Mouse (Mus musculus) limb, embryonic 12.5 days (tissue): ENCODE measurements around the gene Rnf38. TPM values are rescaled to one million over a fixed set of nuclear protein-coding genes. Genes with fewer than 3 reads are reported as not detected.
A peak's percentile ranks its signal among the peaks of the same experiment; 100 is the strongest.

Experiments used
- ATAC-seq: fragments of 200-750 bp; cut with Nextera tagmentation; 2 replicates; pipeline ENCODE4 v1.8.0; 2017; ENCODE audit warnings: low read depth, moderate TSS enrichment; ENCODE audit not compliant: insufficient number of reproducible peaks, insufficient read depth, low FRiP score, low TSS enrichment
- H3K27ac ChIP-seq: fragments of 300-500 bp; sonication (generic); 2 replicates; pipeline ENCODE4 v1.5.1; 2016; ENCODE audit warnings: mild to moderate bottlenecking, moderate library complexity
- H3K27me3 ChIP-seq: fragments of 300-500 bp; sonication (generic); 2 replicates; pipeline ENCODE4 v1.6.1; 2016; ENCODE audit warnings: mild to moderate bottlenecking, moderate library complexity
- H3K36me3 ChIP-seq: fragments of 300-500 bp; sonication (generic); 2 replicates; pipeline ENCODE4 v1.6.1; 2016; ENCODE audit warnings: mild to moderate bottlenecking, moderate library complexity
- H3K4me1 ChIP-seq: fragments of 300-500 bp; sonication (generic); replicated peaks from 2 replicates; pipeline ENCODE4 v1.6.1; 2016
- H3K4me2 ChIP-seq: fragments of 300-500 bp; sonication (generic); 2 replicates; pipeline ENCODE4 v1.6.1; 2016; ENCODE audit warnings: mild to moderate bottlenecking, moderate library complexity
- H3K4me3 ChIP-seq: fragments of 300-500 bp; sonication (generic); replicated peaks from 2 replicates; pipeline ENCODE4 v1.5.1; 2016; ENCODE audit warnings: mild to moderate bottlenecking
- H3K9ac ChIP-seq: fragments of 300-500 bp; sonication (generic); replicated peaks from 2 replicates; pipeline ENCODE4 v1.6.1; 2016; ENCODE audit warnings: mild to moderate bottlenecking, moderate library complexity
- H3K9me3 ChIP-seq: fragments of 300-500 bp; sonication (generic); 2 replicates; pipeline ENCODE4 v1.6.1; 2016; ENCODE audit warnings: mild to moderate bottlenecking, moderate library complexity
- WGBS: fragments of 180-500 bp; shearing (Covaris S2); methylation state at CpG from one replicate; pipeline ENCODE4 v1.1.7; 2016; 5-methylcytosine and 5-hydroxymethylcytosine counted together
- polyA plus RNA-seq: library from polyadenylated mRNA; unstranded; fragments of >200 nt; fragmentation: Nextera tagmentation; extraction: Ambion mirVana; gene quantifications from 2 replicates; pipeline ENCODE4 v1.2.1, GENCODE M21; 2016

The Rnf38 gene
- 29.4 and 31.5 TPM in 2 replicates for polyA plus RNA-seq

GRCm38 (mm10) chr4:44233713-44234003 is at the start of gene Rnf38:
Gene Rnf38 (minus strand): TSS chr4:44233789.
- Histone ChIP-seq H3K9me3 (no peaks in the 10 kb centered on the region), H3K27ac (peak within 1 kb of the TSS; percentile 93), H3K4me2 (peak within 1 kb of the TSS; percentile 91), H3K27me3 (no peaks in the 10 kb centered on the region), H3K4me1 (peaks cover 24% of the 10 kb centered on the region), H3K4me3 (peak within 1 kb of the TSS; percentile 91), H3K36me3 (no peaks in the 10 kb centered on the region), H3K9ac (peak within 1 kb of the TSS; percentile 88)
- no peak for ATAC-seq
- 0% methylated on average over 15 of the region's 61 CpGs for WGBS

- Histone ChIP-seq H3K27ac (no peak overlapping the region), H3K27me3 (no peaks in the 10 kb centered on the region), H3K4me1 (no peaks in the 10 kb centered on the region), H3K36me3 (no peaks in the 10 kb centered on the region), H3K9me3 (no peaks in the 10 kb centered on the region), H3K4me3 (no peak overlapping the region), H3K9ac (no peak overlapping the region), H3K4me2 (no peak overlapping the region)
- 86% methylated on average over 7 of the region's 7 CpGs for WGBS
- ATAC-seq = no peak
These were observed 48.1 kb upstream of the Rnf38 start for GRCm38 (mm10) chr4:44281597-44282265.

GRCm38 (mm10) chr4:44271134-44271533 is 37.5 kb upstream of the Rnf38 start:
- Histone ChIP-seq H3K4me1 (no peaks in the 10 kb centered on the region), H3K9me3 (no peaks in the 10 kb centered on the region), H3K27ac (no peak overlapping the region), H3K36me3 (no peaks in the 10 kb centered on the region), H3K4me3 (no peak overlapping the region), H3K9ac (no peak overlapping the region), H3K4me2 (no peak overlapping the region), H3K27me3 (no peaks in the 10 kb centered on the region)
- no peak for ATAC-seq
- 70% methylated on average over 5 of the region's 5 CpGs for WGBS

- Histone ChIP-seq H3K4me3 (no peak overlapping the region), H3K27ac (no peak overlapping the region), H3K9me3 (no peaks in the 10 kb centered on the region), H3K9ac (no peak overlapping the region), H3K4me1 (no peaks in the 10 kb centered on the region), H3K27me3 (no peaks in the 10 kb centered on the region), H3K4me2 (no peak overlapping the region), H3K36me3 (no peaks in the 10 kb centered on the region)
- no peak for ATAC-seq
- 92% methylated on average over 14 of the region's 14 CpGs for WGBS
These were observed 35.8 kb upstream of the Rnf38 start for GRCm38 (mm10) chr4:44269376-44269817.

GRCm38 (mm10) chr4:44267437-44267836 is 33.8 kb upstream of the Rnf38 start:
- no peaks in the 10 kb centered on the region for H3K9me3 ChIP-seq
- H3K4me2 ChIP-seq = no peak overlapping the region
- no peaks in the 10 kb centered on the region for H3K27me3 ChIP-seq
- H3K27ac ChIP-seq = no peak overlapping the region
- no peak for ATAC-seq
- WGBS = 84% methylated on average over 6 of the region's 6 CpGs
- H3K36me3 ChIP-seq = no peaks in the 10 kb centered on the region
- H3K4me3 ChIP-seq = no peak overlapping the region
- no peaks in the 10 kb centered on the region for H3K4me1 ChIP-seq
- H3K9ac ChIP-seq = no peak overlapping the region

- ATAC-seq = no peak
- Histone ChIP-seq H3K4me2 (no peak overlapping the region), H3K27me3 (0 out of 2 replicates have a peak, but pooled peaks cover 3% of the 10 kb centered on the region), H3K4me3 (no peak overlapping the region), H3K9me3 (no peaks in the 10 kb centered on the region), H3K36me3 (no peaks in the 10 kb centered on the region), H3K4me1 (no peaks in the 10 kb centered on the region), H3K27ac (no peak overlapping the region), H3K9ac (no peak overlapping the region)
- 84% methylated on average over 3 of the region's 3 CpGs for WGBS
These were observed 31.9 kb upstream of the Rnf38 start for GRCm38 (mm10) chr4:44265500-44265899.

- H3K9ac ChIP-seq = no peak overlapping the region
- H3K36me3 ChIP-seq = no peaks in the 10 kb centered on the region
- H3K4me1 ChIP-seq = no peaks in the 10 kb centered on the region
- no peak for ATAC-seq
- no peak overlapping the region for H3K4me2 ChIP-seq
- no peak overlapping the region for H3K27ac ChIP-seq
- no peak overlapping the region for H3K4me3 ChIP-seq
- H3K27me3 ChIP-seq = 0 out of 2 replicates have a peak, but pooled peaks cover 3% of the 10 kb centered on the region
- WGBS = 5% methylated on average over 10 of the region's 10 CpGs
- no peaks in the 10 kb centered on the region for H3K9me3 ChIP-seq
These were observed 26.7 kb upstream of the Rnf38 start for GRCm38 (mm10) chr4:44260244-44260643.

GRCm38 (mm10) chr4:44259126-44259525 is 25.5 kb upstream of the Rnf38 start:
- no peak overlapping the region for H3K27ac ChIP-seq
- H3K4me2 ChIP-seq = no peak overlapping the region
- H3K27me3 ChIP-seq = peaks cover 3% of the 10 kb centered on the region; the same call in 1 of the 2 replicates
- no peak overlapping the region for H3K9ac ChIP-seq
- no peak overlapping the region for H3K4me3 ChIP-seq
- no peak for ATAC-seq
- WGBS = 87% methylated on average over 4 of the region's 4 CpGs
- no peaks in the 10 kb centered on the region for H3K9me3 ChIP-seq
- H3K4me1 ChIP-seq = no peaks in the 10 kb centered on the region
- no peaks in the 10 kb centered on the region for H3K36me3 ChIP-seq

- peaks cover 23% of the 10 kb centered on the region for H3K27me3 ChIP-seq
- 0 out of 2 replicates have a peak, but pooled peaks cover 3% of the 10 kb centered on the region for H3K4me1 ChIP-seq
- no peak for ATAC-seq
- no peaks in the 10 kb centered on the region for H3K36me3 ChIP-seq
- H3K9ac ChIP-seq = no peak overlapping the region
- no peak overlapping the region for H3K4me2 ChIP-seq
- no peak overlapping the region for H3K4me3 ChIP-seq
- H3K9me3 ChIP-seq = no peaks in the 10 kb centered on the region
- WGBS = 75% methylated on average over 5 of the region's 5 CpGs
- H3K27ac ChIP-seq = no peak overlapping the region
These were observed 21.0 kb upstream of the Rnf38 start for GRCm38 (mm10) chr4:44254579-44254978.

- Histone ChIP-seq H3K36me3 (no peaks in the 10 kb centered on the region), H3K4me1 (0 out of 2 replicates have a peak, but pooled peaks cover 3% of the 10 kb centered on the region), H3K4me2 (no peak overlapping the region), H3K4me3 (no peak overlapping the region), H3K27me3 (peaks cover 36% of the 10 kb centered on the region), H3K9ac (no peak overlapping the region), H3K27ac (no peak overlapping the region), H3K9me3 (no peaks in the 10 kb centered on the region)
- ATAC-seq = no peak
- WGBS = 8% methylated on average over 6 of the region's 6 CpGs
These were observed 19.6 kb upstream of the Rnf38 start for GRCm38 (mm10) chr4:44253191-44253590.

- Histone ChIP-seq H3K4me2 (no peak overlapping the region), H3K27ac (no peak overlapping the region), H3K9ac (no peak overlapping the region), H3K27me3 (peaks cover 44% of the 10 kb centered on the region), H3K4me1 (peaks cover 9% of the 10 kb centered on the region), H3K36me3 (no peaks in the 10 kb centered on the region), H3K9me3 (no peaks in the 10 kb centered on the region), H3K4me3 (no peak overlapping the region)
- WGBS = 10% methylated on average over 13 of the region's 13 CpGs
- no peak for ATAC-seq
These were observed 18.7 kb upstream of the Rnf38 start for GRCm38 (mm10) chr4:44251966-44252916.
